Mouse (Mus musculus) ES-Bruce4 (cell line): Measurements from ENCODE around the gene Phlda3. TPM values are rescaled to one million over a fixed set of nuclear protein-coding genes. Genes with fewer than 3 reads are reported as not detected.

ENCODE experiments used
- H3K27ac ChIP-seq: 2 replicates; pipeline ENCODE4 v1.5.1; 2012; ENCODE audit warnings: low read length, inconsistent platforms; ENCODE audit not compliant: insufficient read depth
- H3K27me3 ChIP-seq: 2 replicates; pipeline ENCODE4 v1.6.1; 2012; ENCODE audit warnings: mild to moderate bottlenecking, low read length, inconsistent platforms; ENCODE audit not compliant: control insufficient read depth, poor library complexity, insufficient read depth, severe bottlenecking
- H3K36me3 ChIP-seq: 2 replicates; pipeline ENCODE4 v1.6.1; 2012; ENCODE audit warnings: inconsistent platforms, mild to moderate bottlenecking, low read length, moderate library complexity; ENCODE audit not compliant: control insufficient read depth, poor library complexity, insufficient read depth, severe bottlenecking
- H3K4me1 ChIP-seq: one replicate; pipeline ENCODE4 v1.8.1; 2011; ENCODE audit warnings: low read length; ENCODE audit not compliant: control insufficient read depth, insufficient read depth
- H3K4me3 ChIP-seq: 2 replicates; pipeline ENCODE4 v1.5.1; 2011; ENCODE audit warnings: low read depth, mild to moderate bottlenecking, low read length
- H3K9ac ChIP-seq: 2 replicates; pipeline ENCODE4 v1.6.1; 2012; ENCODE audit warnings: low read depth, mild to moderate bottlenecking, inconsistent platforms; ENCODE audit not compliant: poor library complexity, severe bottlenecking
- H3K9me3 ChIP-seq: replicated peaks from 2 replicates; pipeline ENCODE4 v1.6.1; 2012; ENCODE audit warnings: mild to moderate bottlenecking, low read length, inconsistent platforms; ENCODE audit not compliant: control insufficient read depth, poor library complexity, insufficient read depth, severe bottlenecking
- CTCF ChIP-seq: IDR thresholded peaks from one replicate; pipeline ENCODE4 v1.8.1; 2011; ENCODE audit warnings: low read depth, low read length
- EP300 ChIP-seq: IDR thresholded peaks from 2 replicates; pipeline ENCODE4 v1.6.1; 2011; ENCODE audit warnings: low read depth, low read length; ENCODE audit not compliant: insufficient read depth
- POLR2A ChIP-seq: IDR thresholded peaks from one replicate; pipeline ENCODE4 v1.8.1; 2011; ENCODE audit warnings: low read length; ENCODE audit not compliant: insufficient read depth
- polyA plus RNA-seq: library from polyadenylated mRNA; stranded (reverse); fragments of >200 nt; gene quantifications from 2 replicates; pipeline ENCODE4 v1.2.4, GENCODE M21; 2011; ENCODE audit warnings: low read depth; ENCODE audit not compliant: missing spikeins, insufficient read depth, insufficient read length

The Phlda3 gene
- polyA plus RNA-seq, 1 experiment: 88.1 TPM

DNA sequence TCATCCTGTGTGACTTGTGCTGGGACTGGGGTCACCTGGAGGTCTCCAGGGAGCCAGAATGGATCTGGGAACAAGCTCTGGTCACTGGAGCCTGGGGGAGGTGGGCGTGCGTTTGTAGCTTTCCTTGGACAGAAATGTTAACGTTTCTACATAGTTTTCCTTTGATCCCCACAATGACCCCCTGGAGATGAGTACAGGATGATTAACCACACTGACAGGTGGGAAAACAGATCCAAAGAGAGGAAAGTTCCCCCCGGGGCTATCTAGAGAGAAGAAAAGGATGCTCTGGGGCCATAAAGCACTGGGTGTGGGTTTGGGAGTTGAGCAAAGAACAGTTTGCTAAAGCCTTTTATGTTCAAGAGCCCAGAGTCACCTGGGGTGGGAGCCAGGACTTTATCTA is 14.7 kb downstream of the Phlda3 start:
- Histone ChIP-seq H3K9me3 (no peaks in the 10 kb centered on the region), H3K36me3 (no peaks in the 10 kb centered on the region), H3K4me1 (peaks cover 1% of the 10 kb centered on the region), H3K4me3 (no peak overlapping the region), H3K27ac (no peak overlapping the region), H3K9ac (no peak overlapping the region), H3K27me3 (no peaks in the 10 kb centered on the region)
- TF ChIP-seq CTCF: no peak
- TF ChIP-seq EP300: no peak
- TF ChIP-seq POLR2A: no peak

DNA sequence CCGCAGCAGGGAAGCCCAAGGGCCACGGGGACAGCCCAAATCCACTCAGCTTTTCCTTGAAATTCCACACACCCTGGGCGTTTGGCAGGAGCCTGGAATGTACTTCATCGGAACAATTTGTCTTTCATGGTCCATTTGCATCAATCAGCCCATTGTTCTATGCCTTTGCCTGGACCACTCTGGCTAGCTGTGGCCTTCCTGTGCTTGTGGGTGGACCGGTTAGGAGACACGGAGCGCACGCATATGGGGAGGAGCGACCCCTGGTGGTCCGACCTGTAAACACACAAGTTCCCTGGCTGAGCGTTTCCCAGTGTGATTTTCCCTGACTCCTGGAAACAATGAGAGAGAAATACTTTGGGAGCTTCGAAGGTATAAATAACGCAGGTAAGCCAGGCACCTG is 15.3 kb downstream of the Phlda3 start:
- H3K27me3 ChIP-seq: no peaks in the 10 kb centered on the region
- no peaks in the 10 kb centered on the region for H3K9me3 ChIP-seq
- no peak overlapping the region for H3K9ac ChIP-seq
- peaks cover 1% of the 10 kb centered on the region for H3K4me1 ChIP-seq
- no peaks in the 10 kb centered on the region for H3K36me3 ChIP-seq
- no peak overlapping the region for H3K4me3 ChIP-seq
- TF ChIP-seq CTCF (peak; percentile 97), POLR2A (no peak), EP300 (no peak)
- no peak overlapping the region for H3K27ac ChIP-seq

DNA sequence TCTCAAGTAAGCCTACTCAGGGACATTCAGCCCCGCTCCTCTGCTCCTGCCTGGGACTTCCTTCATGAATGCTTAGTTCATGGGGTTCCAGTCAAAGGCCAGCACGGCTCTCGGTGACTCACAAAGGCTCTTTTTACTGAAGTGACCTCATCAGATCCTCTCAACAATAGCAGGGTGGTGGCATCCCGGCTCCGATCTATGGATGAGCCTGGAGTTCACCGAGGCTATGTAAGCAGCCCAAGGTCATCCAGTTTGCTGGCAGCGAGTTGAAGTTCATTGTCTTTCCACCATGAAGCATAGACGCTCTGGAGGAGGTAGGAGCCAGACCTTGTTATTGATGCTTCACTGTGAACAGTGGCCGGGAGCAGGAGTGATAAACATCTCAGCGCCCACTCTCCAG is 16.9 kb downstream of the Phlda3 start:
- H3K4me3 ChIP-seq: no peak overlapping the region
- no peak overlapping the region for H3K27ac ChIP-seq
- H3K27me3 ChIP-seq: no peaks in the 10 kb centered on the region
- no peak overlapping the region for H3K9ac ChIP-seq
- no peaks in the 10 kb centered on the region for H3K36me3 ChIP-seq
- H3K4me1 ChIP-seq: peaks cover 1% of the 10 kb centered on the region
- TF ChIP-seq CTCF (no peak), POLR2A (no peak), EP300 (no peak)
- no peaks in the 10 kb centered on the region for H3K9me3 ChIP-seq

DNA sequence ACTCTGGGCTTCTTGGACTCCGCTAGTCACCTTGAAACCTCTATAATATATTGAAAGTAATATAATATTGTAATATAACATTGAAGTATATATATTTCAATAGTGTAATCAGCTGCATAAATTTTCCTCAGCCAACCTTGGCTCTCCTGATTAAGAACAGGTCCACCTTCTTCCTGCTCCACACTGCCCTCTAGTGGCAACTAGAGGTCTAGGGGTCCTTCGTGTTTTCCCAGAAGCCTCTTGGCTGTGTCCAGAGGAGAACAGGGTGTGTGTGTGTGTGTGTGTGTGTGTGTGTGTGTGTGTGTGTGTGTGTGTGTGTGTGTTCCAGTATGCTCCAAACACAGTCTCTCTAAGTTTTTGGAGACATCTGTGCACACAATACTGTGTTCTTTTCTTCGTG is 21.9 kb downstream of the Phlda3 start:
- H3K4me1 ChIP-seq: peaks cover 3% of the 10 kb centered on the region
- H3K27me3 ChIP-seq: no peaks in the 10 kb centered on the region
- no peak overlapping the region for H3K27ac ChIP-seq
- TF ChIP-seq EP300 (no peak), CTCF (peak; percentile 80), POLR2A (no peak)
- H3K4me3 ChIP-seq: no peak overlapping the region
- H3K9me3 ChIP-seq: no peaks in the 10 kb centered on the region
- H3K9ac ChIP-seq: no peak overlapping the region
- no peaks in the 10 kb centered on the region for H3K36me3 ChIP-seq

DNA sequence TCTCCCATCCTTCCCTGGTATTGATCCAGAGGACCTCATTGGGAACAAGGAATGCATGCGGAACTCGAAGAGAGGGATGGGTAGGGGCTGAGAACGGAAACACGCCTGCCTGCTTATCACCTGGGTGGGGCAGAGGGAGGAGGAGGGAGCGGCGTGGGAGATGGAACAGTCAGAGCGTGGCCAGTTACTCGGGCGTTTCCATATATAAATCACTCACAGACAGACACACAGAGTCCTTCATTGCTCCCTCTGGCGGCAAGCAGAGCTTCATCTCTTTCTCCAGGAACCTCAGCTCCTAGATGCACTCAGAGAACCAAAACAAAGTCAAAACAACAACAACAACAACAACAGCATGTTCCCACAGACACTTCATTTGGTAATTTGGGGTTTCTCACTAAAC is 22.8 kb downstream of the Phlda3 start:
- peak overlapping the region; percentile 27; the same call in 1 of the 2 replicates for H3K4me3 ChIP-seq
- H3K27me3 ChIP-seq: no peaks in the 10 kb centered on the region
- no peak overlapping the region for H3K27ac ChIP-seq
- H3K36me3 ChIP-seq: no peaks in the 10 kb centered on the region
- H3K9me3 ChIP-seq: no peaks in the 10 kb centered on the region
- 0 out of 2 replicates have a peak overlapping the region, but pooled peaks have one; percentile 19 for H3K9ac ChIP-seq
- TF ChIP-seq POLR2A (no peak), CTCF (peak; percentile 24)
- peaks cover 2% of the 10 kb centered on the region for H3K4me1 ChIP-seq

DNA sequence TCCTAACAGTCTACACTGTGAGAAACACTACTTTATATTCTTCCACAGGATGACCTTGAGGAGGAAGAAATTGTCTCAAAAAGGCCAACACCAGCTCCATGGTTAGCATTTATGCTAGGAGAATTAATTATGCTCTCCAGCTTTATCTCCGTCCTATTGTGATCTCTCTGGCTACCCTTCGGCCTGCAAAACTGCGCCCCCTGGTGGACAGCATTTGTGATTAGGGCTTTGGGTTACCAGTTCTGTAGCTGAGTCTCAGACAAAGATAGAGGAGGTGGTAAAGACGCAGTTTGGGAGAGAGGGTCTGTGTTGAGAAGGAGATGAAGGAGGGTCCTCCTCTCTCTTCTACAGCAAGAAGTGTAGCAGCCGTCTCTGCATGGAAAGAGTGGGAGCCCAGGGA is 23.9 kb downstream of the Phlda3 start:
- Histone ChIP-seq H3K9ac (no peak overlapping the region), H3K4me1 (peaks cover 2% of the 10 kb centered on the region), H3K27ac (no peak overlapping the region), H3K36me3 (no peaks in the 10 kb centered on the region), H3K27me3 (no peaks in the 10 kb centered on the region), H3K4me3 (no peak overlapping the region), H3K9me3 (no peaks in the 10 kb centered on the region)
- TF ChIP-seq POLR2A (no peak), EP300 (no peak), CTCF (peak; percentile 95)
